Mouse (Mus musculus): ENCODE results near the gene M1ap.

DNA sequence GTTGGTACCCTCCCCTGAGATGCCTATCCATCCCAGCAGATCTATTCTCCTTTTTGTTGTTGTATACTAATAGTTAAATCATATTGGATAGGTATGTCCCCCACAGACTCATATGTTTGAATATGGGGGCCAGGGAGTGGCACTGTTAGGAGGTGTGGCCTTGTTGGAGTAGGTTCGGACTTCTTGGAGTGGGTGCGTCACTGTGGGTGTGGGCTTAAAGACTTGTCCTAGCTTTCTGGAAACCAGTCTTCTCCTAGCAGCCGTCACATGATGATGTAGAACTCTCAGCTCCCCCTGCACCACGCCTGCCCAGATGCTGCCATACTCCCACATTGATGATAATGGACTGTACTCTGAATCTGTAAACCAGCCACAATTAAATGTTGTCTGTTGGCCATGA, 48.5 kb upstream of the M1ap start:
- no peak for TF ChIP-seq CTCF (IDR thresholded peaks at IDR 0.05; ENCODE audit: low read depth, low read length)
- TF ChIP-seq POLR2A (IDR thresholded peaks at IDR 0.05; ENCODE audit: extremely low read depth, insufficient read depth, low read length): no peak
